Mouse (Mus musculus): ENCODE measurements around the gene Mis12.

GRCm38 (mm10) chr11:71032070-71032469 lies 12.7 kb downstream of the Mis12 start:
- TF ChIP-seq POLR2A (IDR thresholded peaks at IDR 0.05; ENCODE audit: low read depth, low read length) (no peak), EP300 (IDR thresholded peaks at IDR 0.05; ENCODE audit: low read length) (no peak), ETS1 (conservative IDR thresholded peaks at IDR 0.05; ENCODE audit: low read depth, low read length) (no peak), MAX (IDR thresholded peaks at IDR 0.05; ENCODE audit: low read length) (no peak), MAFK (IDR thresholded peaks at IDR 0.05; ENCODE audit: insufficient replicate concordance, low read length) (no peak)
